26 mouse cellular contexts compared by ENCODE assay signal in genomic region chr11:82428801-82429200, GRCm38 (mm10). TPM values are rescaled to one million over a fixed set of nuclear protein-coding genes. Genes with fewer than 3 reads are reported as not detected.
"Had no signal": no experiment of that assay in that cellular context is flagged by ENCODE, and none has a peak within 500 bp of the region (broad histone marks: within the 10 kb centered on the region; RNA-seq: fewer than 3 reads in every experiment).

No protein-coding gene starts in this region.

- H3K9me3 ChIP-seq: heart, embryonic 13.5 days; heart, embryonic 15.5 days; hindbrain, embryonic 10.5 days; hindbrain, embryonic 12.5 days; intestine, embryonic 15.5 days; limb, embryonic 10.5 days; limb, embryonic 12.5 days had no signal

- DNase-seq: gastrocnemius, adult 2 months; gastrocnemius, postnatal 10 days; gastrocnemius, postnatal 25 days; heart, adult 2 months; heart, postnatal 4 days; kidney, postnatal 10 days; kidney, postnatal 4 days; liver had no signal

- H3K4me3 ChIP-seq: gastrocnemius, adult 2 months; heart, adult 2 months; heart, embryonic 13.5 days; heart, embryonic 15.5 days; hindbrain, embryonic 10.5 days; hindbrain, embryonic 12.5 days; intestine, embryonic 15.5 days; layer of hippocampus, adult 2 months; left cerebral cortex, adult 2 months; limb, embryonic 10.5 days; limb, embryonic 12.5 days had no signal

- H3K4me2 ChIP-seq: heart, embryonic 11.5 days; heart, embryonic 13.5 days; heart, embryonic 15.5 days; hindbrain, embryonic 12.5 days; hindbrain, embryonic 14.5 days; intestine, embryonic 15.5 days; limb, embryonic 12.5 days had no signal

- H3K36me3 ChIP-seq: heart, embryonic 13.5 days; heart, embryonic 15.5 days; hindbrain, embryonic 10.5 days; hindbrain, embryonic 12.5 days; intestine, embryonic 15.5 days; limb, embryonic 10.5 days; limb, embryonic 12.5 days had no signal

- H3K27ac ChIP-seq: gastrocnemius, adult 2 months; heart, adult 2 months; heart, embryonic 13.5 days; heart, embryonic 15.5 days; hindbrain, embryonic 10.5 days; hindbrain, embryonic 12.5 days; hindbrain, embryonic 14.5 days; intestine, embryonic 15.5 days; layer of hippocampus, adult 2 months; left cerebral cortex, adult 2 months; limb, embryonic 10.5 days; limb, embryonic 12.5 days; liver, embryonic 14.5 days had no signal

- H3K9ac ChIP-seq: heart, embryonic 13.5 days; heart, embryonic 15.5 days; hindbrain, embryonic 12.5 days; hindbrain, embryonic 14.5 days; intestine, embryonic 15.5 days; limb, embryonic 12.5 days; liver, embryonic 14.5 days had no signal

- H3K4me1 ChIP-seq: heart, embryonic 13.5 days; heart, embryonic 15.5 days; intestine, embryonic 15.5 days had no signal

- ATAC-seq: forebrain, embryonic 16.5 days; hindbrain, embryonic 16.5 days; inflammation-experienced regulatory T-cells, adult 6 months; intestine, embryonic 15.5 days; intestine, postnatal 0 days had no signal

RNA-seq across cellular contexts. Expression of gene Tmem132e, which starts 40.1 kb away (rescaled TPM):
- total RNA-seq: gastrocnemius, adult 2 months; granulocyte monocyte progenitor cell, adult 5-6 weeks had no signal
- polyA plus RNA-seq: heart, postnatal 0 days; inflammation-experienced regulatory T-cells, adult 6 months had no signal
